Mouse (Mus musculus): Measurements from ENCODE around the gene Tfdp1. TPM values are rescaled to one million over a fixed set of nuclear protein-coding genes. Genes with fewer than 3 reads are reported as not detected.

The Tfdp1 gene
- polyA plus RNA-seq, 1 experiment from 2014 or later = 169 TPM

DNA sequence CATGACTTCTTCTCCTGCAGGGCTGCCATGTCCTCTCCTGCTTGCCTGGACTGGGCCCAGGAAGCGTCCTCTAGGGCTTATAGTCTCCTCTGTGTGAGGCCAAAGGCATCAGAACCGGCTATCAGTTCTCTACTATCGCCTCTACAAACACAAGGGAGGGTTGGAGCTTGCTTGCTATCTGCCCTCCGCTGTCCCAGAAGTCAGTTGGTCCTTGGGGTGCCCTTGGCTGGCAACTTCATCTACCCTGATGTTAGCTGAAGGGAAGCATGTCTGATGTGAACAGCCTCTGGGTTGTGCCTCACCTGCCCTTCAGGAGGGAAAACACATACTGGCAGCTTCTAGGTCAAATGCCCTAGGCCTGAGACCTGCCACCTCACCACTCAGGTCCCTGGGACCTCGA lies 58.2 kb downstream of the Tfdp1 start, which contains the start of gene Atp4b:
Gene Atp4b (minus strand): TSS at position 101 of the 400 bp plus-strand sequence.
- WGBS = 83% methylated on average over 5 of the region's 5 CpGs
- ATAC-seq (replicated peaks; ENCODE audit: low FRiP score) = no peak
- no peak within 1 kb of the TSS for H3K9ac ChIP-seq

GRCm38 (mm10) chr8:13403517-13403916 lies 65.0 kb downstream of the Tfdp1 start:
- H3K27ac ChIP-seq = no peak overlapping the region
- H3K4me3 ChIP-seq (replicated peaks) = no peak overlapping the region
- no peaks in the 10 kb centered on the region for H3K27me3 ChIP-seq
- H3K36me3 ChIP-seq = no peaks in the 10 kb centered on the region
- H3K9me3 ChIP-seq (replicated peaks) = no peaks in the 10 kb centered on the region
- no peaks in the 10 kb centered on the region for H3K4me1 ChIP-seq
- WGBS = 61% methylated on average over 6 of the region's 6 CpGs
- H3K9ac ChIP-seq = no peak overlapping the region
- no peak overlapping the region for H3K4me2 ChIP-seq
- no peak for ATAC-seq (replicated peaks; ENCODE audit: low FRiP score)

More for the DNA sequence above, 58.2 kb downstream of the Tfdp1 start, which contains the start of gene Atp4b:
- Histone ChIP-seq H3K4me1 (no peaks in the 10 kb centered on the region), H3K27me3 (no peaks in the 10 kb centered on the region), H3K27ac (no peak within 1 kb of the TSS), H3K4me2 (no peak within 1 kb of the TSS), H3K36me3 (no peaks in the 10 kb centered on the region), H3K9me3 (replicated peaks) (no peaks in the 10 kb centered on the region), H3K4me3 (replicated peaks) (no peak within 1 kb of the TSS)

DNA sequence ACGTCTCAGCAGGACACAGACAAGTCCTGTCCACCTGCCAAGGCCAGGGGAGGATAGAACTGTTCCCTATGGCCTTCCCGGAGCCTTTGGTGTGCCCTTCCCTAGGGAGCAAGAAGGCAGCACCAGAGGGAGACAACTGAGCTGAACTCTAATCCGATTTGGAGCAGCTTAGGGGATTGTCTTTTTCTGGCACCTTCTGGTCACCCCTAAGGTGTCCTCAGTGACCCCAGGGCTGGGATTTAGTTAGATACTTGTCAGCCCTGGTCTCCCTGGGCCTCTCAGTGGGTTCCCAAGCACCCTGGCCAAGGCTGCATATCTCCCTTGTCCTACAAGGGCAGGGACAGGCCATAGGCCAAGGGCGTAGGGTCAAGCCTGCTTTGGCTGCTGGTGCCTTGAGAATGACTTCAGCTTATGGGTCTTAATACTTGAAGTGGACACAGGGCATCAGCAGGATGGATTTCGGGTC lies 66.1 kb downstream of the Tfdp1 start, which contains the start of gene Grk1:
Gene Grk1 (plus strand): TSS at position 416 of the 466 bp plus-strand sequence.
- H3K36me3 ChIP-seq = no peaks in the 10 kb centered on the region
- H3K4me1 ChIP-seq = no peaks in the 10 kb centered on the region
- WGBS = 82% methylated on average over 5 of the region's 5 CpGs
- H3K4me2 ChIP-seq = no peak within 1 kb of the TSS
- no peaks in the 10 kb centered on the region for H3K9me3 ChIP-seq (replicated peaks)
- H3K9ac ChIP-seq = no peak within 1 kb of the TSS
- no peak within 1 kb of the TSS for H3K27ac ChIP-seq
- no peak for ATAC-seq (replicated peaks; ENCODE audit: low FRiP score)
- H3K27me3 ChIP-seq = no peaks in the 10 kb centered on the region
- H3K4me3 ChIP-seq (replicated peaks) = no peak within 1 kb of the TSS

GRCm38 (mm10) chr8:13406011-13406410 lies 67.5 kb downstream of the Tfdp1 start:
- ATAC-seq (replicated peaks; ENCODE audit: low FRiP score) = no peak
- WGBS = 87% methylated on average over 5 of the region's 5 CpGs
- H3K4me1 ChIP-seq = no peaks in the 10 kb centered on the region
- no peaks in the 10 kb centered on the region for H3K9me3 ChIP-seq (replicated peaks)
- H3K4me2 ChIP-seq = no peak overlapping the region
- H3K4me3 ChIP-seq (replicated peaks) = no peak overlapping the region
- H3K27me3 ChIP-seq = no peaks in the 10 kb centered on the region
- H3K36me3 ChIP-seq = no peaks in the 10 kb centered on the region
- H3K27ac ChIP-seq = no peak overlapping the region
- no peak overlapping the region for H3K9ac ChIP-seq

GRCm38 (mm10) chr8:13411597-13411996 lies 73.0 kb downstream of the Tfdp1 start:
- no peaks in the 10 kb centered on the region for H3K36me3 ChIP-seq
- H3K27me3 ChIP-seq = no peaks in the 10 kb centered on the region
- no peak overlapping the region for H3K27ac ChIP-seq
- H3K9ac ChIP-seq = no peak overlapping the region
- no peak for ATAC-seq (replicated peaks; ENCODE audit: low FRiP score)
- WGBS = 24% methylated on average over 6 of the region's 6 CpGs
- no peak overlapping the region for H3K4me3 ChIP-seq (replicated peaks)
- peaks cover 6% of the 10 kb centered on the region; the same call in 1 of the 2 replicates for H3K4me1 ChIP-seq
- H3K9me3 ChIP-seq (replicated peaks) = no peaks in the 10 kb centered on the region
- no peak overlapping the region for H3K4me2 ChIP-seq

DNA sequence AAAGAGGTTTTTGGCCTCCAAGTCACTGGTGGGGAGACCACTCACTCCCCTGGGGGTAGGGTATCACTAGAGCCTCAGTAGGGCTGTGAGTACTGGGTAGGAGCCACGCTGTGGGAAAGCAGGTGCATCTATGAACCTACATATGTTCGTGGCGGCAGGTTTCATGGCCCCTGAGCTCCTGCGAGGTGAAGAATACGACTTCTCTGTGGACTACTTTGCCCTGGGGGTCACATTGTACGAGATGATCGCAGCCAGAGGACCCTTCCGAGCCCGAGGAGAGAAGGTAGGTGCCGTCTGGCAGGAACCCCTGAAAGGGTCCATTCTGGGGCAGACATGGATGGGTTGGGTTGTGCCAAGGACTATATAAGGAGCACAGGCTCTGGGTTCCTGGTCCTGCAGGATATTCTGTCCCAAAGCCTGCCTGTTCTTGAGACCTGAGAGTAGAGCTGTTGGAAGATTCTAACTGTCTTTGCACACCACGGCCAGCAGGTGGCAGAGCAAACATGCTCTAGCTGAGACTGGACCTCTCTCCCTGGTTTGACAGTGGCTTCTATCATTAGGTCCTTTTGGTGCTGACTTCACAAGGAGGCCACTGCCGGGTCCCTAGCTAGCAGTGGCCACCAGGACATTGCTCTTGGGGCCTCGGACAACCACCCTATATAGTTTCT lies 74.5 kb downstream of the Tfdp1 start:
- Histone ChIP-seq H3K4me1 (peaks cover 6% of the 10 kb centered on the region; the same call in 1 of the 2 replicates), H3K4me2 (no peak overlapping the region), H3K9ac (no peak overlapping the region), H3K27me3 (no peaks in the 10 kb centered on the region), H3K36me3 (no peaks in the 10 kb centered on the region), H3K4me3 (replicated peaks) (no peak overlapping the region), H3K9me3 (replicated peaks) (no peaks in the 10 kb centered on the region), H3K27ac (no peak overlapping the region)
- ATAC-seq (replicated peaks; ENCODE audit: low FRiP score) = 0 out of 2 replicates have a peak, but pooled peaks have one; percentile 47
- WGBS = 60% methylated on average over 13 of the region's 13 CpGs

GRCm38 (mm10) chr8:13413823-13414390 lies 75.4 kb downstream of the Tfdp1 start:
- Histone ChIP-seq H3K9ac (no peak overlapping the region), H3K4me1 (peaks cover 6% of the 10 kb centered on the region; the same call in 1 of the 2 replicates), H3K4me3 (replicated peaks) (no peak overlapping the region), H3K4me2 (no peak overlapping the region), H3K27me3 (no peaks in the 10 kb centered on the region), H3K36me3 (no peaks in the 10 kb centered on the region), H3K27ac (no peak overlapping the region), H3K9me3 (replicated peaks) (no peaks in the 10 kb centered on the region)
- 34% methylated on average over 12 of the region's 12 CpGs for WGBS
- 0 out of 2 replicates have a peak, but pooled peaks have one; percentile 34 for ATAC-seq (replicated peaks; ENCODE audit: low FRiP score)

- no peak overlapping the region for H3K4me3 ChIP-seq (replicated peaks)
- H3K4me1 ChIP-seq = peaks cover 6% of the 10 kb centered on the region; the same call in 1 of the 2 replicates
- no peak for ATAC-seq (replicated peaks; ENCODE audit: low FRiP score)
- no peaks in the 10 kb centered on the region for H3K9me3 ChIP-seq (replicated peaks)
- H3K4me2 ChIP-seq = no peak overlapping the region
- H3K27ac ChIP-seq = no peak overlapping the region
- H3K27me3 ChIP-seq = no peaks in the 10 kb centered on the region
- WGBS = 78% methylated on average over 10 of the region's 10 CpGs
- no peaks in the 10 kb centered on the region for H3K36me3 ChIP-seq
- no peak overlapping the region for H3K9ac ChIP-seq
Observed at GRCm38 (mm10) chr8:13415879-13416278, 77.3 kb downstream of the Tfdp1 start.

DNA sequence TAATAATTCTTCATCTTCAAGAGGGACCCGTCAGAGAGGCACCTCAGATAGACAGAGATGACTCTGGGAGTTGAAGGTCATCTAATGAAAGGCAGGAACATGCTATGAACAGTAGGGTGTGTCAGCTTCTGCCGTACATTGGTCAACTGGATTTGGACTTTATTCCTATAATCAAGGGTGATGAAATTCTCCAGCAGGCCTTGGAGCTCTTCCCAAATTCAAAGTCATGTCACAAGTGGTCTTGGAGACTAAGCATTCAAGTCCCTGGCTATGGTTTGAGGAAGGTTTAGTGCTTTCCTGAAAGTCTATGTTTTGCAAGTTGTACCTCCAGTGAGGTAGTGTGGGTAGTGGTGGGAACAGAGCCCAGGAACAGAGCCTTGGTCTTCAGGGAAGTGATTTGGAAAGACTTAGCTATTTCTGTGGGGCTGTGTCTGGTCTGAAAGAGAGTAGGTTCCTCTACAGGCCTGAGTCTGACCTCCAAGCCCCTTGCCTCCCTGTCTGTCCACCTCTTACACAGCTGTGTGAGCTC lies 80.6 kb downstream of the Tfdp1 start:
- Histone ChIP-seq H3K4me2 (no peak overlapping the region), H3K27ac (no peak overlapping the region), H3K27me3 (no peaks in the 10 kb centered on the region), H3K9me3 (replicated peaks) (no peaks in the 10 kb centered on the region), H3K4me3 (replicated peaks) (no peak overlapping the region), H3K4me1 (peaks cover 1% of the 10 kb centered on the region; the same call in 1 of the 2 replicates), H3K9ac (no peak overlapping the region), H3K36me3 (no peaks in the 10 kb centered on the region)
- ATAC-seq (replicated peaks; ENCODE audit: low FRiP score) = no peak
- 72% methylated on average over 2 of the region's 2 CpGs for WGBS

GRCm38 (mm10) chr8:13420970-13421369 lies 82.4 kb downstream of the Tfdp1 start:
- H3K4me3 ChIP-seq (replicated peaks) = no peak overlapping the region
- H3K9ac ChIP-seq = no peak overlapping the region
- no peak overlapping the region for H3K27ac ChIP-seq
- H3K4me1 ChIP-seq = no peaks in the 10 kb centered on the region
- no peak for ATAC-seq (replicated peaks; ENCODE audit: low FRiP score)
- H3K36me3 ChIP-seq = no peaks in the 10 kb centered on the region
- no peaks in the 10 kb centered on the region for H3K9me3 ChIP-seq (replicated peaks)
- WGBS = 94% methylated on average over 6 of the region's 6 CpGs
- H3K4me2 ChIP-seq = no peak overlapping the region
- H3K27me3 ChIP-seq = no peaks in the 10 kb centered on the region

- Histone ChIP-seq H3K4me2 (no peak overlapping the region), H3K9me3 (replicated peaks) (no peaks in the 10 kb centered on the region), H3K36me3 (no peaks in the 10 kb centered on the region), H3K4me1 (no peaks in the 10 kb centered on the region), H3K4me3 (replicated peaks) (no peak overlapping the region), H3K27me3 (no peaks in the 10 kb centered on the region), H3K9ac (no peak overlapping the region), H3K27ac (peak overlapping the region; percentile 24; the same call in 1 of the 2 replicates)
- WGBS = 74% methylated on average over 6 of the region's 6 CpGs
- ATAC-seq (replicated peaks; ENCODE audit: low FRiP score) = no peak
Observed at GRCm38 (mm10) chr8:13427351-13427750, 88.8 kb downstream of the Tfdp1 start.

Measured in kidney, embryonic 15.5 days (tissue).